Comparison of ENCODE assay signal across 21 mouse cellular contexts in genomic region chr4:109819455-109819854, GRCm38 (mm10).
DNase-seq lines count a peak whose midpoint lies in the region; ATAC-seq and TF ChIP-seq lines count a peak whose summit lies in the region.
"Had no signal": no experiment of that assay in that cellular context is flagged by ENCODE, and none has a peak within 500 bp of the region (broad histone marks: within the 10 kb centered on the region; RNA-seq: fewer than 3 reads in every experiment).

No protein-coding gene starts in this region.

- no peak overlapping the region for H3K4me3 ChIP-seq in hindbrain, postnatal 0 days (ENCODE audit: low read length)
- no peak overlapping the region for H3K4me3 ChIP-seq in hindbrain, embryonic 14.5 days (replicated peaks; ENCODE audit: low read length)
- no peak overlapping the region for H3K4me3 ChIP-seq in left cerebral cortex, adult 2 months
- H3K4me3 ChIP-seq in MEL (ENCODE audit: control insufficient read depth in 1 of 2, insufficient read depth in 1 of 2, low read depth in 2 of 2, low read length in 2 of 2): no peak overlapping the region
- H3K4me3 ChIP-seq: embryonic facial prominence, embryonic 15.5 days; erythroblast, embryonic 14.5 days; forebrain, embryonic 10.5 days; heart, embryonic 12.5 days; hindbrain, embryonic 12.5 days had no signal

- TF ChIP-seq CTCF in hindbrain, postnatal 0 days (IDR thresholded peaks at IDR 0.05; ENCODE audit: low read depth): 0 out of 2 replicates have a peak, but pooled peaks have one; percentile 7
- TF ChIP-seq CTCF in left cerebral cortex, adult 2 months (IDR thresholded peaks at IDR 0.05): peak; percentile 44
- peak in 1 of 3 experiments; percentile 33; a peak in 1 of 6 replicates for TF ChIP-seq CTCF in MEL (IDR thresholded peaks at IDR 0.05 in 2 of 3, conservative IDR thresholded peaks at IDR 0.05 in 1 of 3; ENCODE audit: control insufficient read depth in 1 of 3, insufficient read depth in 1 of 3, low read depth in 2 of 3, low read length in 3 of 3, poor library complexity in 1 of 3, severe bottlenecking in 1 of 3)

- no peak overlapping the region for H3K9ac ChIP-seq in hindbrain, postnatal 0 days (replicated peaks; ENCODE audit: low read length)
- no peak overlapping the region for H3K9ac ChIP-seq in hindbrain, embryonic 14.5 days
- no peak overlapping the region for H3K9ac ChIP-seq in MEL (ENCODE audit: control insufficient read depth, low read depth, low read length, poor library complexity, severe bottlenecking)
- H3K9ac ChIP-seq: embryonic facial prominence, embryonic 15.5 days; heart, embryonic 12.5 days; hindbrain, embryonic 12.5 days had no signal

- no peaks in the 10 kb centered on the region for H3K79me2 ChIP-seq in MEL (ENCODE audit: control insufficient read depth, insufficient read depth, low read length, poor library complexity)

- intact Hi-C loops in left cerebral cortex, adult 2 months (cut with DNase I): no loop called here

- TF ChIP-seq RAD21 in MEL (IDR thresholded peaks at IDR 0.05; ENCODE audit: low read depth, low read length): peak; percentile 23

- H3K4me1 ChIP-seq in hindbrain, postnatal 0 days (ENCODE audit: insufficient read depth, low read length): no peaks in the 10 kb centered on the region
- no peaks in the 10 kb centered on the region for H3K4me1 ChIP-seq in hindbrain, embryonic 14.5 days (replicated peaks; ENCODE audit: control insufficient read depth, insufficient read depth, low read length)
- peaks cover 4 to 17% of the 10 kb centered on the region in 2 experiments for H3K4me1 ChIP-seq in MEL (ENCODE audit: control insufficient read depth in 1 of 2, insufficient read depth in 2 of 2, low read length in 2 of 2)
- H3K4me1 ChIP-seq: embryonic facial prominence, embryonic 15.5 days; heart, embryonic 12.5 days; hindbrain, embryonic 12.5 days had no signal

- H3K9me3 ChIP-seq in hindbrain, postnatal 0 days (ENCODE audit: low read length): no peaks in the 10 kb centered on the region
- H3K9me3 ChIP-seq in hindbrain, embryonic 14.5 days (ENCODE audit: control insufficient read depth, low read length): no peaks in the 10 kb centered on the region
- H3K9me3 ChIP-seq in MEL (replicated peaks; ENCODE audit: insufficient read depth, low read length): no peaks in the 10 kb centered on the region
- H3K9me3 ChIP-seq: embryonic facial prominence, embryonic 15.5 days; forebrain, embryonic 10.5 days; heart, embryonic 12.5 days; hindbrain, embryonic 12.5 days had no signal

- no peak for TF ChIP-seq POLR2A in MEL (IDR thresholded peaks at IDR 0.05; ENCODE audit: control insufficient read depth in 1 of 2, insufficient read depth in 1 of 2, low read depth in 1 of 2, low read length in 2 of 2, poor library complexity in 1 of 2)

- no peak for TF ChIP-seq EP300 in MEL (IDR thresholded peaks at IDR 0.05; ENCODE audit: low read depth in 1 of 2, low read length in 2 of 2)

- H3K27me3 ChIP-seq in hindbrain, postnatal 0 days (ENCODE audit: insufficient read depth, low read length): no peaks in the 10 kb centered on the region
- no peaks in the 10 kb centered on the region for H3K27me3 ChIP-seq in hindbrain, embryonic 14.5 days (ENCODE audit: control insufficient read depth, insufficient read depth, low read length)
- no peaks in the 10 kb centered on the region for H3K27me3 ChIP-seq in MEL (ENCODE audit: control insufficient read depth in 1 of 2, insufficient read depth in 2 of 2, low read length in 2 of 2)
- H3K27me3 ChIP-seq: embryonic facial prominence, embryonic 15.5 days; heart, embryonic 12.5 days; hindbrain, embryonic 12.5 days had no signal

- H3K27ac ChIP-seq in hindbrain, postnatal 0 days: no peak overlapping the region
- no peak overlapping the region for H3K27ac ChIP-seq in hindbrain, embryonic 14.5 days
- no peak overlapping the region for H3K27ac ChIP-seq in left cerebral cortex, adult 2 months
- H3K27ac ChIP-seq in MEL (ENCODE audit: control insufficient read depth, low read depth, low read length): no peak overlapping the region
- H3K27ac ChIP-seq: embryonic facial prominence, embryonic 15.5 days; forebrain, embryonic 10.5 days; hindbrain, embryonic 12.5 days had no signal

- no peak for DNase-seq in hindbrain, postnatal 0 days (ENCODE audit: low spot score)
- no peak for DNase-seq in hindbrain, embryonic 14.5 days (ENCODE audit: low spot score)
- no peak for DNase-seq in left cerebral cortex, adult 2 months (ENCODE audit: extremely low spot score in 1 of 2, low spot score in 2 of 2)
- no peak for DNase-seq in left cerebral cortex, adult 9 months (ENCODE audit: low spot score in 2 of 2)
- peak; percentile 29 for DNase-seq in A20 (ENCODE audit: low read depth, low spot score)
- no peak for DNase-seq in MEL (ENCODE audit: low read depth, low spot score)
- DNase-seq: adrenal gland, adult 8-10 months; adrenal gland, postnatal 36 days; cerebellum, adult 2 months; cerebellum, postnatal 14 days; embryo, embryonic 11 days; heart, adult 18-20 months; heart, postnatal 4 days had no signal

- ATAC-seq in hindbrain, postnatal 0 days: no peak
- no peak for ATAC-seq in hindbrain, embryonic 14.5 days (ENCODE audit: low FRiP score)
- no peak for ATAC-seq in megakaryocyte-erythroid progenitor cell, adult 5-6 weeks (replicated peaks; ENCODE audit: low FRiP score, low TSS enrichment, poor library complexity, severe bottlenecking)
- no peak for ATAC-seq in megakaryocyte progenitor cell, adult 5-6 weeks (replicated peaks; ENCODE audit: poor library complexity)
- ATAC-seq: forebrain, embryonic 14.5 days had no signal

- H3K4me2 ChIP-seq in hindbrain, postnatal 0 days (ENCODE audit: low read depth, low read length): no peak overlapping the region
- no peak overlapping the region for H3K4me2 ChIP-seq in hindbrain, embryonic 14.5 days (replicated peaks)
- H3K4me2 ChIP-seq: embryonic facial prominence, embryonic 15.5 days; heart, embryonic 12.5 days; hindbrain, embryonic 12.5 days had no signal

- H3K36me3 ChIP-seq in hindbrain, postnatal 0 days (ENCODE audit: insufficient read depth, low read length): no peaks in the 10 kb centered on the region
- no peaks in the 10 kb centered on the region for H3K36me3 ChIP-seq in hindbrain, embryonic 14.5 days (replicated peaks; ENCODE audit: control insufficient read depth, insufficient read depth)
- H3K36me3 ChIP-seq in MEL (ENCODE audit: control insufficient read depth in 1 of 2, insufficient read depth in 2 of 2, low read length in 2 of 2): peaks cover 0 to 14% of the 10 kb centered on the region in 2 experiments; a peak in 2 of 4 replicates
- H3K36me3 ChIP-seq: embryonic facial prominence, embryonic 15.5 days; forebrain, embryonic 10.5 days; heart, embryonic 12.5 days; hindbrain, embryonic 12.5 days had no signal

TF ChIP-seq in MEL, 35 proteins besides CTCF, POLR2A, EP300 and RAD21:
- TF ChIP-seq MAX (IDR thresholded peaks at IDR 0.05; ENCODE audit: low read length) (no peak), MYB (IDR thresholded peaks at IDR 0.05; ENCODE audit: low read depth, low read length) (no peak), POLR2AphosphoS2 (IDR thresholded peaks at IDR 0.05; ENCODE audit: low read length) (no peak), JUND (IDR thresholded peaks at IDR 0.05; ENCODE audit: low read depth, low read length) (no peak), NELFE (IDR thresholded peaks at IDR 0.05; ENCODE audit: low read depth, low read length) (no peak), POLR2AphosphoS5 (IDR thresholded peaks at IDR 0.05; ENCODE audit: borderline replicate concordance, low read depth, low read length) (no peak), TCF12 (IDR thresholded peaks at IDR 0.05; ENCODE audit: low read depth, low read length) (no peak), ELF1 (IDR thresholded peaks at IDR 0.05; ENCODE audit: low read depth, low read length) (no peak), MAZ (IDR thresholded peaks at IDR 0.05; ENCODE audit: low read depth, low read length) (no peak), MEF2A (IDR thresholded peaks at IDR 0.05; ENCODE audit: extremely low read depth, insufficient replicate concordance, low read depth, low read length, poor library complexity, severe bottlenecking) (no peak), CHD2 (IDR thresholded peaks at IDR 0.05; ENCODE audit: low read length) (no peak), TAL1 (IDR thresholded peaks at IDR 0.05; ENCODE audit: low read length) (no peak), E2F4 (IDR thresholded peaks at IDR 0.05; ENCODE audit: borderline replicate concordance, low read depth, low read length) (no peak), MYC (IDR thresholded peaks at IDR 0.05; ENCODE audit: low read depth, low read length) (no peak), ETS1 (IDR thresholded peaks at IDR 0.05; ENCODE audit: low read depth, low read length) (no peak), ZMIZ1 (IDR thresholded peaks at IDR 0.05; ENCODE audit: low read depth, low read length) (no peak)
